In the genomic region with DNA sequence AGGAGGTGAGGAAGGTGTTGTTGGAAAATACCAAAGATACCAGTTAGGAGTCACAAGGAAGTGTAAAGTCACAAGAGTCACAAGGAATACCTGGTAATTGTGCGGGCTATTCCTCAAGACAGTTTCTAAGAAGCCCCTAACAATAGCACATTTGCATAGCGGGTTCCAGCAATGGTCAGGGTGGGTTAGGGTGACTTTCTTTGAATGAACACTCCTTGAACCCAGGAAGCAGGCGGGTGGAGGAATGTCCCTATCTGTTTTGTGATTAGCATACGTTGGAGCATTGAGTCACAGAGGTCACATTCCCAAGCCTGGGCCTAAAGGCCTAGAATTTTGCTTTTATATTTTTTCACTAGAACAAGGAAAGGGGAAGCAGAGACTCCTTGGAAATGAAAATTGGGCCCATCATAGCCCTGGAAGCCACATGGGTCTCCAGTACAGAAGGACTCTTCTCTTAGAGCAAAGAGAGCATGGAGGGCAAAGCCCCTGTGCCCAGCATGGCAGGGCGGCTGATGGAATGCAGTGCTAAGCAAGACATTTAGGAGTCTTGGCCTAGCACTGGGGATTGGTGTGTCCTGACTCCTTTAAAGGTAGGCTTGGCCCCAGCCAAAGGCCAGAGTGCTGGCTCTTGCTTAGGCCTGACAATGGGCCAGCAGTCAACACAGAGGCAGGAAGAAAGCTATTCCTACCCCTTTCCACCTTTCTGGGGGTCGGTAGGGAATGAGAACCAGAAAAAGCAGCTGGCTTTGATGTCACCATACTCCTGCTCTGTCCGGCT, we compare ENCODE assay signal across 15 mouse cellular contexts. TPM values are rescaled to one million over a fixed set of nuclear protein-coding genes. Genes with fewer than 3 reads are reported as not detected.
A peak's percentile ranks its signal among the peaks of the same experiment; 100 is the strongest.
DNase-seq lines count a peak whose midpoint lies in the region; ATAC-seq lines count a peak whose summit lies in the region.
"Had no signal": no experiment of that assay in that cellular context is flagged by ENCODE, and none has a peak within 500 bp of the region (broad histone marks: within the 10 kb centered on the region; RNA-seq: fewer than 3 reads in every experiment).

No protein-coding gene starts in this region.

- no peak for ATAC-seq in neural tube, embryonic 13.5 days (ENCODE audit: low read depth)
- no peak for ATAC-seq in forebrain, embryonic 15.5 days (replicated peaks)
- no peak for ATAC-seq in midbrain, embryonic 13.5 days
- ATAC-seq: intestine, embryonic 15.5 days; liver, embryonic 12.5 days; lung, postnatal 0 days had no signal

- no peak overlapping the region for H3K4me2 ChIP-seq in neural tube, embryonic 13.5 days
- H3K4me2 ChIP-seq in forebrain, embryonic 15.5 days (replicated peaks): no peak overlapping the region
- H3K4me2 ChIP-seq in midbrain, embryonic 13.5 days (replicated peaks): no peak overlapping the region
- H3K4me2 ChIP-seq: intestine, embryonic 15.5 days; liver, embryonic 12.5 days had no signal

- peaks cover 61% of the 10 kb centered on the region for H3K4me1 ChIP-seq in neural tube, embryonic 13.5 days (replicated peaks)
- H3K4me1 ChIP-seq in forebrain, embryonic 15.5 days: peaks cover 49% of the 10 kb centered on the region
- peaks cover 53% of the 10 kb centered on the region for H3K4me1 ChIP-seq in midbrain, embryonic 13.5 days (replicated peaks)

- WGBS in neural tube, embryonic 13.5 days: 81% methylated on average over 7 of the region's 7 CpGs
- 86% methylated on average over 7 of the region's 7 CpGs for WGBS in forebrain, embryonic 15.5 days
- 82% methylated on average over 7 of the region's 7 CpGs for WGBS in midbrain, embryonic 13.5 days

- H3K27me3 ChIP-seq in neural tube, embryonic 13.5 days: peaks cover 44% of the 10 kb centered on the region
- H3K27me3 ChIP-seq in forebrain, embryonic 15.5 days: no peaks in the 10 kb centered on the region
- H3K27me3 ChIP-seq in midbrain, embryonic 13.5 days: peaks cover 8% of the 10 kb centered on the region
- H3K27me3 ChIP-seq: intestine, embryonic 15.5 days; megakaryocyte, embryonic 14.5 days had no signal

- H3K4me3 ChIP-seq in neural tube, embryonic 13.5 days: no peak overlapping the region
- H3K4me3 ChIP-seq in forebrain, embryonic 15.5 days: no peak overlapping the region
- no peak overlapping the region for H3K4me3 ChIP-seq in midbrain, embryonic 13.5 days (replicated peaks)
- H3K4me3 ChIP-seq: intestine, embryonic 15.5 days; liver, embryonic 12.5 days; megakaryocyte, embryonic 14.5 days had no signal

- H3K9me3 ChIP-seq in neural tube, embryonic 13.5 days: no peaks in the 10 kb centered on the region
- H3K9me3 ChIP-seq in forebrain, embryonic 15.5 days: no peaks in the 10 kb centered on the region
- H3K9me3 ChIP-seq in midbrain, embryonic 13.5 days: no peaks in the 10 kb centered on the region
- H3K9me3 ChIP-seq: intestine, embryonic 15.5 days; liver, embryonic 12.5 days; megakaryocyte, embryonic 14.5 days had no signal

- 0 out of 2 replicates have a peak overlapping the region, but pooled peaks have one; percentile 9 for H3K9ac ChIP-seq in neural tube, embryonic 13.5 days
- no peak overlapping the region for H3K9ac ChIP-seq in forebrain, embryonic 15.5 days (replicated peaks)
- no peak overlapping the region for H3K9ac ChIP-seq in midbrain, embryonic 13.5 days (replicated peaks)
- H3K9ac ChIP-seq: intestine, embryonic 15.5 days; liver, embryonic 12.5 days had no signal

- no peak for DNase-seq in neural tube, embryonic 10.5 days (ENCODE audit: extremely low spot score, low spot score)
- DNase-seq in left cerebral cortex, adult 18-20 months (ENCODE audit: low spot score in 2 of 2): no peak
- DNase-seq in thymus, postnatal 10 days (ENCODE audit: low spot score in 2 of 2): no peak
- no peak for DNase-seq in urinary bladder, postnatal 25 days (ENCODE audit: low spot score)
- DNase-seq: adrenal gland, postnatal 10 days; gastrocnemius, postnatal 36 days; layer of hippocampus, adult 9-11 months had no signal

- H3K36me3 ChIP-seq in neural tube, embryonic 13.5 days: no peaks in the 10 kb centered on the region
- no peaks in the 10 kb centered on the region for H3K36me3 ChIP-seq in forebrain, embryonic 15.5 days
- H3K36me3 ChIP-seq in midbrain, embryonic 13.5 days: no peaks in the 10 kb centered on the region
- H3K36me3 ChIP-seq: intestine, embryonic 15.5 days; liver, embryonic 12.5 days had no signal

- peak overlapping the region; percentile 92 for H3K27ac ChIP-seq in neural tube, embryonic 13.5 days (replicated peaks)
- H3K27ac ChIP-seq in forebrain, embryonic 15.5 days (replicated peaks): peak overlapping the region; percentile 76
- peak overlapping the region; percentile 91 for H3K27ac ChIP-seq in midbrain, embryonic 13.5 days
- H3K27ac ChIP-seq: intestine, embryonic 15.5 days; kidney, postnatal 0 days; liver, embryonic 12.5 days had no signal

RNA-seq across cellular contexts. Expression of a gene that starts 29.9 kb away (rescaled TPM):
- polyA plus RNA-seq in neural tube, embryonic 13.5 days (2015; fragmentation: Nextera tagmentation; extraction: Ambion mirVana): 39.2 and 45.6 TPM in 2 replicates
- 53.6 and 55.3 TPM in 2 replicates for polyA plus RNA-seq in forebrain, embryonic 15.5 days (2015; fragmentation: Nextera tagmentation; extraction: Ambion mirVana)
- polyA plus RNA-seq in midbrain, embryonic 13.5 days (2015; fragmentation: Nextera tagmentation; extraction: Ambion mirVana): 49.8 and 51.2 TPM in 2 replicates
- total RNA-seq in left cerebral cortex, adult 18-20 months (2021): 10 to 100 TPM; 84.0 to 86.8 TPM

RNA-seq across cellular contexts. Expression of a gene that starts 32.4 kb away (rescaled TPM):
- polyA plus RNA-seq in neural tube, embryonic 13.5 days (2015; fragmentation: Nextera tagmentation; extraction: Ambion mirVana): 59.9 and 60.7 TPM in 2 replicates
- 94.9 and 95.8 TPM in 2 replicates for polyA plus RNA-seq in forebrain, embryonic 15.5 days (2015; fragmentation: Nextera tagmentation; extraction: Ambion mirVana)
- polyA plus RNA-seq in midbrain, embryonic 13.5 days (2015; fragmentation: Nextera tagmentation; extraction: Ambion mirVana): 65.3 and 75.5 TPM in 2 replicates
- total RNA-seq in left cerebral cortex, adult 18-20 months (2021): 10 to 100 TPM; 91.6 to 93.6 TPM
